Mouse (Mus musculus) myocyte (in vitro differentiated cells): Measurements from ENCODE around the gene Sun2. TPM values are rescaled to one million over a fixed set of nuclear protein-coding genes. Genes with fewer than 3 reads are reported as not detected.

Experiments used
- H3K27me3 ChIP-seq: one replicate; pipeline ENCODE4 v1.6.1; 2011; ENCODE audit not compliant: control insufficient read depth, insufficient read depth, insufficient read length
- H3K36me3 ChIP-seq: one replicate; pipeline ENCODE4 v1.6.1; 2011; ENCODE audit not compliant: control insufficient read depth, insufficient read depth
- H3K4me2 ChIP-seq: one replicate; pipeline ENCODE4 v1.6.1; 2011; ENCODE audit warnings: low read depth, control low read depth
- H3K4me3 ChIP-seq: one replicate; pipeline ENCODE4 v1.5.1; 2011; ENCODE audit warnings: mild to moderate bottlenecking, control low read depth, moderate library complexity
- H3K79me2 ChIP-seq: one replicate; pipeline ENCODE4 v1.6.1; 2011; ENCODE audit not compliant: control insufficient read depth, insufficient read depth
- H3ac ChIP-seq: one replicate; pipeline ENCODE4 v1.6.1; 2011; ENCODE audit not compliant: control insufficient read depth, insufficient read length
- CEBPB ChIP-seq: IDR thresholded peaks from 2 replicates; pipeline ENCODE4 v1.6.1; 2011; ENCODE audit warnings: mild to moderate bottlenecking, moderate library complexity; ENCODE audit not compliant: poor library complexity, insufficient read depth, severe bottlenecking
- E2F4 ChIP-seq: IDR thresholded peaks from one replicate; pipeline ENCODE4 v1.6.1; 2011; ENCODE audit warnings: mild to moderate bottlenecking, control low read depth, moderate library complexity; ENCODE audit not compliant: insufficient read depth
- MAX ChIP-seq: IDR thresholded peaks from one replicate; pipeline ENCODE4 v1.6.1; 2011; ENCODE audit warnings: low read depth, mild to moderate bottlenecking, control low read depth
- MYOD1 ChIP-seq, 3 experiments: IDR thresholded peaks; one replicate each; pipeline ENCODE4 v1.6.1; 2011; ENCODE audit warnings: control low read depth in 2 of 3, low read depth in 2 of 3, mild to moderate bottlenecking in 2 of 3, moderate library complexity in 1 of 3; ENCODE audit not compliant: insufficient read length in 2 of 3, control insufficient read depth in 1 of 3
- MYOG ChIP-seq, 3 experiments: IDR thresholded peaks; one replicate each; pipeline ENCODE4 v1.6.1; 2011; ENCODE audit warnings: control low read depth in 2 of 3, low read depth in 2 of 3, mild to moderate bottlenecking in 2 of 3; ENCODE audit not compliant: insufficient read length in 2 of 3, control insufficient read depth in 1 of 3, insufficient read depth in 1 of 3
- POLR2A ChIP-seq: IDR thresholded peaks from one replicate; pipeline ENCODE4 v1.6.1; 2011; ENCODE audit warnings: low read depth, mild to moderate bottlenecking, control low read depth, moderate library complexity; ENCODE audit not compliant: insufficient read length
- POLR2AphosphoS2 ChIP-seq: IDR thresholded peaks from one replicate; pipeline ENCODE4 v1.6.1; 2011; ENCODE audit warnings: low read depth, control low read depth; ENCODE audit not compliant: insufficient read length
- REST ChIP-seq: IDR thresholded peaks from one replicate; pipeline ENCODE4 v1.6.1; 2011; ENCODE audit warnings: mild to moderate bottlenecking, control low read depth, moderate library complexity; ENCODE audit not compliant: insufficient read depth, insufficient read length
- SRF ChIP-seq: IDR thresholded peaks from one replicate; pipeline ENCODE4 v1.6.1; 2011; ENCODE audit warnings: low read depth; ENCODE audit not compliant: control insufficient read depth, insufficient read length
- TCF12 ChIP-seq: IDR thresholded peaks from one replicate; pipeline ENCODE4 v1.6.1; 2011; ENCODE audit warnings: mild to moderate bottlenecking, control low read depth; ENCODE audit not compliant: poor library complexity, insufficient read depth, severe bottlenecking
- TCF3 ChIP-seq: IDR thresholded peaks from one replicate; pipeline ENCODE4 v1.6.1; 2011; ENCODE audit warnings: low read depth, control low read depth; ENCODE audit not compliant: insufficient read length
- USF1 ChIP-seq: IDR thresholded peaks from one replicate; pipeline ENCODE4 v1.6.1; 2011; ENCODE audit warnings: low read depth, mild to moderate bottlenecking, control low read depth, moderate library complexity
- polyA plus RNA-seq: library from polyadenylated mRNA; unstranded; fragments of >200 nt; fragmentation: generic; extraction: Trizol; gene quantifications from one replicate; pipeline ENCODE4 v1.2.1, GENCODE M21; 2012; ENCODE audit warnings: missing spikeins

The Sun2 gene
- 78.0 TPM for polyA plus RNA-seq

- peak; percentile 83 for TF ChIP-seq POLR2A
- TF ChIP-seq MYOG (IDR thresholded peaks at IDR 0.05; ENCODE audit: control insufficient read depth in 1 of 3, insufficient read depth in 1 of 3, insufficient read length in 2 of 3, low read depth in 2 of 3) = peak in 1 of 3 experiments; percentile 66
- TF ChIP-seq REST = peak; percentile 5
- TF ChIP-seq E2F4 = peak; percentile 11
- TF ChIP-seq CEBPB = no peak
- peak; percentile 82 for TF ChIP-seq POLR2AphosphoS2
- TF ChIP-seq MYOD1 (IDR thresholded peaks at IDR 0.05; ENCODE audit: control insufficient read depth in 1 of 3, insufficient read length in 2 of 3, low read depth in 2 of 3) = peak in 1 of 3 experiments; percentile 56
- no peak for TF ChIP-seq TCF12
- TF ChIP-seq USF1 = no peak
- TF ChIP-seq TCF3 = no peak
- no peak for TF ChIP-seq SRF
- H3K36me3 ChIP-seq = peaks cover 8% of the 10 kb centered on the region
- peaks cover 24% of the 10 kb centered on the region for H3K79me2 ChIP-seq
- peak within 1 kb of the TSS; percentile 81 for H3ac ChIP-seq
- H3K4me3 ChIP-seq = peak within 1 kb of the TSS; percentile 76
- H3K4me2 ChIP-seq = peak within 1 kb of the TSS; percentile 97
- H3K27me3 ChIP-seq = no peaks in the 10 kb centered on the region
Measured at GRCm38 (mm10) chr15:79741921-79742705, at the start of gene Sun2. Gene Sun2, minus strand, starts transcription at chr15:79742536.

- Histone ChIP-seq H3K4me3 (no peak overlapping the region), H3K36me3 (no peaks in the 10 kb centered on the region), H3K27me3 (no peaks in the 10 kb centered on the region), H3K4me2 (no peak overlapping the region), H3K79me2 (no peaks in the 10 kb centered on the region), H3ac (no peak overlapping the region)
- TF ChIP-seq POLR2AphosphoS2 (no peak), TCF3 (no peak), POLR2A (no peak), REST (peak; percentile 99), MYOD1 (IDR thresholded peaks at IDR 0.05; ENCODE audit: control insufficient read depth in 1 of 3, insufficient read length in 2 of 3, low read depth in 2 of 3) (no peak)
Measured at GRCm38 (mm10) chr15:79791502-79791901, 49.2 kb upstream of the Sun2 start.

GRCm38 (mm10) chr15:79790905-79791304 lies 48.6 kb upstream of the Sun2 start:
- H3ac ChIP-seq = no peak overlapping the region
- H3K79me2 ChIP-seq = no peaks in the 10 kb centered on the region
- TF ChIP-seq TCF12 (no peak), TCF3 (no peak), USF1 (no peak), POLR2A (no peak), REST (no peak), E2F4 (no peak), SRF (no peak)
- no peak overlapping the region for H3K4me2 ChIP-seq
- H3K36me3 ChIP-seq = no peaks in the 10 kb centered on the region
- no peaks in the 10 kb centered on the region for H3K27me3 ChIP-seq
- no peak overlapping the region for H3K4me3 ChIP-seq

GRCm38 (mm10) chr15:79790111-79790510 lies 47.8 kb upstream of the Sun2 start:
- no peaks in the 10 kb centered on the region for H3K36me3 ChIP-seq
- no peak overlapping the region for H3K4me2 ChIP-seq
- no peak overlapping the region for H3ac ChIP-seq
- H3K27me3 ChIP-seq = no peaks in the 10 kb centered on the region
- H3K79me2 ChIP-seq = no peaks in the 10 kb centered on the region
- TF ChIP-seq MAX (no peak), MYOG (IDR thresholded peaks at IDR 0.05; ENCODE audit: control insufficient read depth in 1 of 3, insufficient read depth in 1 of 3, insufficient read length in 2 of 3, low read depth in 2 of 3) (no peak), POLR2AphosphoS2 (no peak), USF1 (no peak), REST (no peak), E2F4 (no peak), MYOD1 (IDR thresholded peaks at IDR 0.05; ENCODE audit: control insufficient read depth in 1 of 3, insufficient read length in 2 of 3, low read depth in 2 of 3) (no peak)
- no peak overlapping the region for H3K4me3 ChIP-seq

- H3K4me2 ChIP-seq = no peak overlapping the region
- H3K36me3 ChIP-seq = no peaks in the 10 kb centered on the region
- TF ChIP-seq TCF3 (no peak), USF1 (no peak), MYOD1 (IDR thresholded peaks at IDR 0.05; ENCODE audit: control insufficient read depth in 1 of 3, insufficient read length in 2 of 3, low read depth in 2 of 3) (no peak), POLR2AphosphoS2 (no peak), MYOG (IDR thresholded peaks at IDR 0.05; ENCODE audit: control insufficient read depth in 1 of 3, insufficient read depth in 1 of 3, insufficient read length in 2 of 3, low read depth in 2 of 3) (no peak), E2F4 (no peak), CEBPB (no peak), MAX (no peak), POLR2A (no peak), REST (no peak), TCF12 (no peak), SRF (no peak)
- no peaks in the 10 kb centered on the region for H3K27me3 ChIP-seq
- no peak overlapping the region for H3ac ChIP-seq
- no peak overlapping the region for H3K4me3 ChIP-seq
- H3K79me2 ChIP-seq = no peaks in the 10 kb centered on the region
Measured at GRCm38 (mm10) chr15:79787815-79788214, 45.5 kb upstream of the Sun2 start.
